Mouse (Mus musculus): Measurements from ENCODE around the gene Peli2. TPM values are rescaled to one million over a fixed set of nuclear protein-coding genes. Genes with fewer than 3 reads are reported as not detected.

Peli2 gene
- total and polyA plus RNA-seq, 3 experiments, result not detected

DNA sequence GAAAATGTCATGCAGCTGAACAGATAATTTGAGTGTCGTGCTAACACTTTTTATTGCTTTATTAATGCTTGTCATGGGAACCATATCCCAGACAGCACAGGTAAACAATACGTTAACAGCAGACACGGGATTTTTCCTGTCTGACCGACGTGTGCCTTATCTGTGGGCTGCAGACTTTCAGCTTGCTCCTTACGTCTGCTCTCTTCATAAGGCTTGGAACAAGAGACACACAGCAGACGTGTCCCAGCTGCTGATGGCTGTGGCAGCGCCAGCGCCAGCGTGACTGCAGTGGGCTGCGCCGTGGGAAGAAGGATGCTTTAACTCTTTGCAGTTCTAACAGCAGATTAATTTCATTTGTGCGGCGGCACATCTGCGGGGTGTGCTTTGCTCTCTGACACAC lies 86.5 kb downstream of the Peli2 start:
- dilution Hi-C loops (cut with MboI; ENCODE audit: extremely low pct_ligation_motif_present, extremely low pct_unique_long_range_greater_than_20kb, low sequenced_read_pairs), result no loop called here
- Histone ChIP-seq H3K27me3 (replicated peaks) (no peaks in the 10 kb centered on the region), H3K79me2 (replicated peaks; ENCODE audit: control insufficient read depth, extremely low read depth, insufficient read depth, poor library complexity, severe bottlenecking) (no peaks in the 10 kb centered on the region), H3K9ac (ENCODE audit: insufficient read depth, low read depth) (no peak overlapping the region), H3K27ac (ENCODE audit: insufficient read depth, low read depth) (no peak overlapping the region), H3K9me3 (replicated peaks; ENCODE audit: low read length) (no peaks in the 10 kb centered on the region), H3K4me2 (ENCODE audit: insufficient read depth, low read depth, poor library complexity, severe bottlenecking) (no peak overlapping the region), H3K4me1 (ENCODE audit: control insufficient read depth in 1 of 2, insufficient read depth in 2 of 2) (0 out of 4 replicates have a peak, but pooled peaks cover 0 to 3% of the 10 kb centered on the region in 2 experiments), H3K36me3 (replicated peaks in 1 of 2; ENCODE audit: control insufficient read depth in 1 of 2, insufficient read depth in 1 of 2, low read length in 1 of 2) (no peaks in the 10 kb centered on the region), H3K4me3 (replicated peaks in 1 of 3; ENCODE audit: low read depth in 2 of 3, low read length in 2 of 3, poor library complexity in 1 of 3) (no peak overlapping the region)
- no peak for DNase-seq (ENCODE audit: extremely low read depth)
- TF ChIP-seq ZNF384 (IDR thresholded peaks at IDR 0.05; ENCODE audit: low read depth, low read length) (no peak), BHLHE40 (IDR thresholded peaks at IDR 0.05; ENCODE audit: low read depth, low read length) (no peak), RCOR1 (conservative IDR thresholded peaks at IDR 0.05; ENCODE audit: low read depth, low read length) (no peak), IRF4 (IDR thresholded peaks at IDR 0.05; ENCODE audit: low read depth, low read length) (no peak)
- in situ Hi-C loops (cut with MboI; ENCODE audit: low pct_ligation_motif_present, low pct_unique_long_range_greater_than_20kb, low sequenced_read_pairs), result no loop called here

DNA sequence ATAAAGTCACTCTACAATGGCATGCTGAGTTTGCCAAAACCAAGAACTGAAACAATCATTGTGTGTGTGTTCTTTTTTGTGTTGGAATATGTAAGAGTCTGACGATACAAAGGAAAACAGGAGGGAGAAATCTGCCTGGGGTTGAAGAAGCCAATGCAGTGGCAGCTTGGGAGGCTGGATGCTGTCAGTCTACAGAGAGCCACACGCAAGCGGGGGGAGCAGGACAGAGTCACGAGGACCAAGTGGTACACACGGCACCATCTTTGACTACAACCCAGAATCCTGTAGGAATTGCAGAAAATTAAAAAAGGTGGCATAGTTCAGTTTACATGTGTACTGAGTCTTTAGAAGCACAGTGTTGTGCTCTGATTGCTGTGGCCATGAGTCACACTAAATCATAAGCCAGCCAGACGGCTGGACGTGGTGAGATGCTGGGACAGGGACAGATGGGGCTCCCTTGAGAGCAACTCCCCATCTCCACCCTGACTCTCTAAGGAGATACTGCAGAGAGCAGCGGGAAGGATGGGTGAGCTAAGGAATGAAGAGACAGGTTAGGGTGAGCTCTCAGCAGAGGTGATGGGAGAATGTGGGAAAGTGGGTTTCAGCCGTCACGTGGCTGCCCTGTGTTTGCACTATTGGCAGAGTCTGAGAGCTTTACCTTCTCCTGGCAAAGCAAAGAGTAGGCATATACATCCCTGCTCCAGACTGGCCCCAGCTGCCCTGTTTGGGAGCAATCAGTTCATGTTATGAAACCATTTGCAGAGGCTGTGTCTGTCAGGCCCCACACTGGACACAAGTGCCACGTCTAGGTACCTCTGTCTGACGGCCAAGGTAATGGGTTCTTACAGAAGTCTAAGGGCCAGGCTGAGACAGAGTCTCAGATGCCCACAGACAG lies 87.4 kb downstream of the Peli2 start:
- H3K9ac ChIP-seq (ENCODE audit: insufficient read depth, low read depth), result no peak overlapping the region
- no peaks in the 10 kb centered on the region for H3K4me1 ChIP-seq (ENCODE audit: control insufficient read depth in 1 of 2, insufficient read depth in 2 of 2)
- no peak overlapping the region for H3K4me2 ChIP-seq (ENCODE audit: insufficient read depth, low read depth, poor library complexity, severe bottlenecking)
- TF ChIP-seq ETS1 (conservative IDR thresholded peaks at IDR 0.05; ENCODE audit: low read depth, low read length) (no peak), RAD21 (IDR thresholded peaks at IDR 0.05; ENCODE audit: low read depth, low read length) (no peak), E2F4 (IDR thresholded peaks at IDR 0.05; ENCODE audit: insufficient replicate concordance, low read depth, low read length) (no peak), ZKSCAN1 (IDR thresholded peaks at IDR 0.05; ENCODE audit: borderline replicate concordance, low read depth, low read length) (no peak), MAZ (IDR thresholded peaks at IDR 0.05; ENCODE audit: low read depth, low read length) (no peak), JUND (conservative IDR thresholded peaks at IDR 0.05; ENCODE audit: low read depth, low read length) (no peak), CTCF (conservative IDR thresholded peaks at IDR 0.05 in 1 of 2, IDR thresholded peaks at IDR 0.05 in 1 of 2; ENCODE audit: low read depth in 2 of 2, low read length in 2 of 2) (no peak), MXI1 (IDR thresholded peaks at IDR 0.05; ENCODE audit: low read depth, low read length) (no peak)
- in situ Hi-C loops (cut with MboI; ENCODE audit: low pct_ligation_motif_present, low pct_unique_long_range_greater_than_20kb, low sequenced_read_pairs) (no loop called here), dilution Hi-C loops (cut with MboI; ENCODE audit: extremely low pct_ligation_motif_present, extremely low pct_unique_long_range_greater_than_20kb, low sequenced_read_pairs) (no loop called here)
- no peaks in the 10 kb centered on the region for H3K79me2 ChIP-seq (replicated peaks; ENCODE audit: control insufficient read depth, extremely low read depth, insufficient read depth, poor library complexity, severe bottlenecking)
- H3K27me3 ChIP-seq (replicated peaks), result no peaks in the 10 kb centered on the region
- no peak for DNase-seq (ENCODE audit: extremely low read depth)
- no peaks in the 10 kb centered on the region for H3K9me3 ChIP-seq (replicated peaks; ENCODE audit: low read length)
- no peak overlapping the region for H3K4me3 ChIP-seq (replicated peaks in 1 of 3; ENCODE audit: low read depth in 2 of 3, low read length in 2 of 3, poor library complexity in 1 of 3)
- no peaks in the 10 kb centered on the region for H3K36me3 ChIP-seq (replicated peaks in 1 of 2; ENCODE audit: control insufficient read depth in 1 of 2, insufficient read depth in 1 of 2, low read length in 1 of 2)
- no peak overlapping the region for H3K27ac ChIP-seq (ENCODE audit: insufficient read depth, low read depth)

DNA sequence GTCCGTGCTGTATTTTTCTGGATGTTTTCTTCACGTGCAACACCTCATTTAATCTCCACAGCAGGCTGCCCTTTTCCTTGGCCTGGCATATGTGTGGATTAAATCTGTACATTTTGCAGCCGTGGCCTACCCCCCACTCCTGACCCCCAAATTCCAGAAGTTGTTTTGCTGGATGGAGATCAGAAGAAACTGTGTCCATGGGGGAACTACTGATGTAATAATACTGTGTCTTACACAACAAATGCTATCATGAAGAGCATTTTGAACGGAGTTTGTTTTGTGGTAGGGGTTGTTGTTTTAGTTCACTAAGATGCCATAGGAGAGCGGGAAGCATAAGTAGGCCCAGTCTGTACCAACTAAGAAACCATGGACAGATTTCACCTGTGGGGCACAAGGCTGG lies 88.8 kb downstream of the Peli2 start:
- dilution Hi-C loops (cut with MboI; ENCODE audit: extremely low pct_ligation_motif_present, extremely low pct_unique_long_range_greater_than_20kb, low sequenced_read_pairs) (no loop called here), in situ Hi-C loops (cut with MboI; ENCODE audit: low pct_ligation_motif_present, low pct_unique_long_range_greater_than_20kb, low sequenced_read_pairs) (no loop called here)
- H3K27ac ChIP-seq (ENCODE audit: insufficient read depth, low read depth), result no peak overlapping the region
- no peaks in the 10 kb centered on the region for H3K79me2 ChIP-seq (replicated peaks; ENCODE audit: control insufficient read depth, extremely low read depth, insufficient read depth, poor library complexity, severe bottlenecking)
- no peak overlapping the region for H3K4me2 ChIP-seq (ENCODE audit: insufficient read depth, low read depth, poor library complexity, severe bottlenecking)
- no peak overlapping the region for H3K4me3 ChIP-seq (replicated peaks in 1 of 3; ENCODE audit: low read depth in 2 of 3, low read length in 2 of 3, poor library complexity in 1 of 3)
- no peaks in the 10 kb centered on the region for H3K36me3 ChIP-seq (replicated peaks in 1 of 2; ENCODE audit: control insufficient read depth in 1 of 2, insufficient read depth in 1 of 2, low read length in 1 of 2)
- no peaks in the 10 kb centered on the region for H3K4me1 ChIP-seq (ENCODE audit: control insufficient read depth in 1 of 2, insufficient read depth in 2 of 2)
- H3K27me3 ChIP-seq (replicated peaks), result no peaks in the 10 kb centered on the region
- no peak for DNase-seq (ENCODE audit: extremely low read depth)
- H3K9me3 ChIP-seq (replicated peaks; ENCODE audit: low read length), result no peaks in the 10 kb centered on the region
- no peak overlapping the region for H3K9ac ChIP-seq (ENCODE audit: insufficient read depth, low read depth)
- TF ChIP-seq NRF1 (IDR thresholded peaks at IDR 0.05; ENCODE audit: low read depth, low read length) (no peak), SMC3 (IDR thresholded peaks at IDR 0.05; ENCODE audit: low read depth, low read length) (no peak), E2F4 (IDR thresholded peaks at IDR 0.05; ENCODE audit: insufficient replicate concordance, low read depth, low read length) (no peak), ELF1 (IDR thresholded peaks at IDR 0.05; ENCODE audit: low read depth, low read length) (no peak), TCF12 (IDR thresholded peaks at IDR 0.05; ENCODE audit: low read depth, low read length) (no peak), IRF4 (IDR thresholded peaks at IDR 0.05; ENCODE audit: low read depth, low read length) (no peak), GABPA (IDR thresholded peaks at IDR 0.05; ENCODE audit: insufficient replicate concordance, low read depth, low read length) (no peak), ZMIZ1 (IDR thresholded peaks at IDR 0.05; ENCODE audit: low read depth, low read length) (no peak), CTCF (conservative IDR thresholded peaks at IDR 0.05 in 1 of 2, IDR thresholded peaks at IDR 0.05 in 1 of 2; ENCODE audit: low read depth in 2 of 2, low read length in 2 of 2) (no peak), MAZ (IDR thresholded peaks at IDR 0.05; ENCODE audit: low read depth, low read length) (no peak), SIN3A (IDR thresholded peaks at IDR 0.05; ENCODE audit: low read length) (no peak), NELFE (IDR thresholded peaks at IDR 0.05; ENCODE audit: low read depth, low read length) (no peak), KAT2A (IDR thresholded peaks at IDR 0.05; ENCODE audit: insufficient replicate concordance, low read length) (no peak), MYC (IDR thresholded peaks at IDR 0.05; ENCODE audit: low read depth, low read length) (no peak), ZKSCAN1 (IDR thresholded peaks at IDR 0.05; ENCODE audit: borderline replicate concordance, low read depth, low read length) (no peak), POLR2AphosphoS2 (IDR thresholded peaks at IDR 0.05; ENCODE audit: low read depth, low read length) (no peak)
